Mouse (Mus musculus) CD4-positive, CD25-positive, alpha-beta regulatory T cell, adult 2 months (primary cell): Measurements from ENCODE around the gene Clta.

Source experiments
- DNase-seq: peaks from one replicate; pipeline ENCODE4 v3.0.0-alpha.2; 2012; ENCODE audit warnings: low read depth, low spot score

The Clta gene

GRCm38 (mm10) chr4:44072146-44072872 lies 68.1 kb downstream of the Clta start:
- peak; percentile 91 for DNase-seq

GRCm38 (mm10) chr4:44072873-44073441 lies 68.7 kb downstream of the Clta start:
- no peak for DNase-seq

- DNase-seq, result no peak
Observed at GRCm38 (mm10) chr4:44073799-44074198, 69.5 kb downstream of the Clta start.

- DNase-seq, result no peak
Observed at GRCm38 (mm10) chr4:44074422-44074821, 70.2 kb downstream of the Clta start.

- DNase-seq, result no peak
Observed at GRCm38 (mm10) chr4:44078358-44078933, 74.2 kb downstream of the Clta start.
